Mouse (Mus musculus): ENCODE results near the gene Tex37.

The Tex37 gene

GRCm38 (mm10) chr6:70918827-70919226, at the start of gene Tex37:
Gene Tex37, minus strand, starts transcription at chr6:70918927.
- DNase-seq: no peak

- no peak for DNase-seq
These were observed 49.6 kb upstream of the Tex37 start for GRCm38 (mm10) chr6:70968291-70968690.

GRCm38 (mm10) chr6:70967422-70967821, 48.7 kb upstream of the Tex37 start:
- DNase-seq: no peak

- no peak for DNase-seq
These were observed 47.0 kb upstream of the Tex37 start for GRCm38 (mm10) chr6:70965694-70966093.

GRCm38 (mm10) chr6:70964116-70964830, 45.5 kb upstream of the Tex37 start:
- no peak for DNase-seq

GRCm38 (mm10) chr6:70957341-70957940, 38.7 kb upstream of the Tex37 start:
- DNase-seq: no peak

GRCm38 (mm10) chr6:70956936-70957335, 38.2 kb upstream of the Tex37 start:
- DNase-seq: no peak

GRCm38 (mm10) chr6:70956285-70956912, 37.7 kb upstream of the Tex37 start, which contains the start of gene Foxi3:
Gene Foxi3, plus strand, starts transcription at chr6:70956531.
- DNase-seq: no peak

- no peak for DNase-seq
These were observed 37.1 kb upstream of the Tex37 start for GRCm38 (mm10) chr6:70955841-70956240.

GRCm38 (mm10) chr6:70955291-70955800, 36.6 kb upstream of the Tex37 start:
- no peak for DNase-seq

- DNase-seq: no peak
These were observed 35.3 kb upstream of the Tex37 start for GRCm38 (mm10) chr6:70954040-70954439.

- no peak for DNase-seq
These were observed 34.5 kb upstream of the Tex37 start for GRCm38 (mm10) chr6:70953274-70953673.

GRCm38 (mm10) chr6:70931801-70932200, 13.1 kb upstream of the Tex37 start:
- DNase-seq: no peak

- no peak for DNase-seq
These were observed 2.7 kb upstream of the Tex37 start for GRCm38 (mm10) chr6:70921274-70922074.

GRCm38 (mm10) chr6:70912396-70912765, 6.3 kb downstream of the Tex37 start:
- DNase-seq: no peak

- DNase-seq: peak; percentile 63
These were observed 6.9 kb downstream of the Tex37 start for GRCm38 (mm10) chr6:70911668-70912395.

- DNase-seq: no peak
These were observed 8.4 kb downstream of the Tex37 start for GRCm38 (mm10) chr6:70910285-70910684.

GRCm38 (mm10) chr6:70909572-70909971, 9.2 kb downstream of the Tex37 start:
- DNase-seq: no peak

- no peak for DNase-seq
These were observed 15.0 kb downstream of the Tex37 start for GRCm38 (mm10) chr6:70903689-70904088.

- DNase-seq: no peak
These were observed 19.1 kb downstream of the Tex37 start for GRCm38 (mm10) chr6:70899594-70900003.

GRCm38 (mm10) chr6:70898166-70898565, 20.6 kb downstream of the Tex37 start:
- DNase-seq: no peak

- no peak for DNase-seq
These were observed 30.7 kb downstream of the Tex37 start for GRCm38 (mm10) chr6:70887993-70888392.
